Mouse (Mus musculus): ENCODE results near the gene Nup85. TPM values are rescaled to one million over a fixed set of nuclear protein-coding genes. Genes with fewer than 3 reads are reported as not detected.
"Not testable (repeated sequence)": the region's sequence is repeated elsewhere in the genome, so short reads cannot be mapped to it uniquely, and the experiment has no call there.

The Nup85 gene
- polyA plus RNA-seq (2015; fragmentation: Nextera tagmentation; extraction: Ambion mirVana) = 99.8 and 119 TPM in 2 replicates

DNA sequence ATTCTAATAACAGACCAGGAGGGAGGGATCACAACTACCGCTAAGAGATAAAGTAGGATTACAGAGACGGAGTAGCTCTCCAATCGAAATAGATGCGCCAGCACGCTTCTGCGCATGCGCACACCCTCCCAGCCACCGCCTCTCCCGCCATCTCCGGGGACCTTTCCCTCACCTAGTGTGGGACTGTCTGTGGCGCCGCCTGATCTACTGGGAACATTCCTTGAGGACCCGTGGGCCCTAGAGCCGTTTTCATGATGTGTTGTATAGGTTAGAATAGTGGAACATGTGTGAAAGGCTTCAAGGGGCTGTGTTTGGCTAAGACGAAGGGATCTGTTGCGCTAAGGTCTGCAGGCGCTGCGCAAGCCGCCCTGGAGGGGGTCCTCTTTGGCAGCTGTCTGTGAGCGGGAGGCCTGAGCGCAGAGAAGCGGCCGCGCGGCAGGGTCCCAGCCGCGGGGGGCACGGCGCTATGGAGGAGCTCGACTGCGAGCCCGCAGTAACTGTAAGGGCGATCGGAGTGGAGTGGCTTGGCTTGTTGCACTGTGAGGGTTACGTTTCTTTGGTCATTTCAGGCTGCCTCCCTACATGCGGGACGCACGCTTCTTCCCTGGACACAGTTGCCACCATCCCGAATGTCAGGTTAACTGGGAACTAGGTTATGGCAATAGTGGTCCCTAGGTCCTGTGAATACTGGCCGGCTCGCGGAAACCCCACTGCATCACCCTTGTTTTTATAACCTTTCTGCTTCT, at the start of gene Nup85:
Gene Nup85 (plus strand): TSS at position 371 of the 746 bp plus-strand sequence.
- H3K9ac ChIP-seq = peak within 1 kb of the TSS; percentile 81
- no peaks in the 10 kb centered on the region for H3K9me3 ChIP-seq
- peaks cover 31% of the 10 kb centered on the region for H3K36me3 ChIP-seq
- under 1% methylated on average over 42 of the region's 42 CpGs for WGBS
- no peaks in the 10 kb centered on the region for H3K27me3 ChIP-seq
- H3K4me2 ChIP-seq = peak within 1 kb of the TSS; percentile 95
- H3K27ac ChIP-seq (replicated peaks) = peak within 1 kb of the TSS; percentile 82
- peaks cover 15% of the 10 kb centered on the region for H3K4me1 ChIP-seq (replicated peaks)
- peak within 1 kb of the TSS; percentile 85 for H3K4me3 ChIP-seq
- ATAC-seq (ENCODE audit: low read depth) = peak; percentile 94

DNA sequence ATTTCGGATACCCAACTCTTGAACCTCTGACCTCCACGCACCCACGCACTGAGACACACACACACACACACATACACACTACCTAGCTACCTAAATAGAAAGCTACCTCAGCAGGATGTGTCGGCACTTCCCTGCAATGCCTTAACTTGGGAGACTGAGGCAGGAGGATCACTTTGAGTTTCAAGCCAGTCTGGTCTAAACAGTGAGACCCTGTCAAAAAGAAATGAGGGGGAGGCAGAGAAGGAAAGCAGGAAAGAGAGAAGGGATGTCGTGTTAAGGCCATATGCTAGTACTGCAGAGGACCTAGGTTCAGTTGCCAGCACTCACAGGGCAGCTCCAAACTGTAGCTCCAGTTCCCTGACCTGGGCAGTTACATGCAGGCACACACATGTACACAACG, 49.2 kb upstream of the Nup85 start:
- Histone ChIP-seq H3K4me1 (replicated peaks) (peaks cover 27% of the 10 kb centered on the region), H3K9me3 (no peaks in the 10 kb centered on the region), H3K9ac (no peak overlapping the region), H3K27me3 (no peaks in the 10 kb centered on the region), H3K4me3 (no peak overlapping the region), H3K4me2 (no peak overlapping the region), H3K36me3 (no peaks in the 10 kb centered on the region), H3K27ac (replicated peaks) (no peak overlapping the region)
- ATAC-seq (ENCODE audit: low read depth) = no peak
- 75% methylated on average over 6 of the region's 6 CpGs for WGBS

DNA sequence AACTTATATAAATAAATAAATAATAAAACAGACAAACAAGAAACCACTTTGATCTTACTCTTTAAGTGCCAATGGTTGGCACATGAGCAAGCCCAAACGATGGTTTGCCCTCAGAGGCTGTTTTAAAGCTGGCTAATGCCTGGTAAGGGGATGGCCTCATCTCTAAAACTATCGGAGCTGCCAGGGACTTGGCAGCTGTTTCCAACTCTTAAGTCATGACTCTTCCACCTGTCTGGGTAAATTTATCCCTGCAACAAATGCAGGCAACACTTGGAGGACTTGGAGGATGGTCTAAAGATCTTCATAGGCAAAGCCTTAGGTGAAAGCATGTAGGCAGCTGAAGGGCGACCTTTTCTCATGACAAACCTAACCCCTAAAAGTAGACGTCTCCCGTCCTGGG, 47.3 kb upstream of the Nup85 start:
- no peak for ATAC-seq (ENCODE audit: low read depth)
- H3K9me3 ChIP-seq = no peaks in the 10 kb centered on the region
- 88% methylated on average over 5 of the region's 5 CpGs for WGBS

DNA sequence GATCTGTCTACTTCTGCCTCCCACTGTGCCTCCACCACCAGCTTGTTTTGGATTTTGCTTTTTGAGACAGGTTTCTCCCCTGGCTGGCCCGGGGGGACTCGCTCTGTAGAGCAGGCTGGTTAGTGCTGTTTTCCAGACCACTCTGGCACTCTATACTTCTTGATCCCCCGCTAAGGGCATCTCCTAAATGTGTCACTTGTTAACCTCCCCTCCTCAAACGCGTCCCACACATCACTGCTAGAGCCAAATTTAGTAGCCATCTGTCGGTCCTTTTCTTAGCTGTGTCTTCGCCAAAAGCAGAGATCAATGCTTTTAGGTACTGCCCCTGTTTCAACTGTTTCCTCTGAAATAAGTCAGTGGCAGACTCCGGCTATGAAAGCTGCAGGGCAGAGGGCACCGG, 45.5 kb upstream of the Nup85 start:
- H3K36me3 ChIP-seq = peaks cover 16% of the 10 kb centered on the region
- no peak overlapping the region for H3K27ac ChIP-seq (replicated peaks)
- no peaks in the 10 kb centered on the region for H3K4me1 ChIP-seq (replicated peaks)
- no peaks in the 10 kb centered on the region for H3K9me3 ChIP-seq
- WGBS = 72% methylated on average over 9 of the region's 9 CpGs
- ATAC-seq (ENCODE audit: low read depth) = no peak
- no peak overlapping the region for H3K4me2 ChIP-seq
- no peak overlapping the region for H3K9ac ChIP-seq
- no peaks in the 10 kb centered on the region for H3K27me3 ChIP-seq
- H3K4me3 ChIP-seq = no peak overlapping the region

More for the DNA sequence above, 47.3 kb upstream of the Nup85 start:
- Histone ChIP-seq H3K9ac (no peak overlapping the region), H3K27me3 (no peaks in the 10 kb centered on the region), H3K4me2 (no peak overlapping the region), H3K36me3 (peaks cover 5% of the 10 kb centered on the region), H3K27ac (replicated peaks) (no peak overlapping the region), H3K4me3 (no peak overlapping the region), H3K4me1 (replicated peaks) (peaks cover 8% of the 10 kb centered on the region)

DNA sequence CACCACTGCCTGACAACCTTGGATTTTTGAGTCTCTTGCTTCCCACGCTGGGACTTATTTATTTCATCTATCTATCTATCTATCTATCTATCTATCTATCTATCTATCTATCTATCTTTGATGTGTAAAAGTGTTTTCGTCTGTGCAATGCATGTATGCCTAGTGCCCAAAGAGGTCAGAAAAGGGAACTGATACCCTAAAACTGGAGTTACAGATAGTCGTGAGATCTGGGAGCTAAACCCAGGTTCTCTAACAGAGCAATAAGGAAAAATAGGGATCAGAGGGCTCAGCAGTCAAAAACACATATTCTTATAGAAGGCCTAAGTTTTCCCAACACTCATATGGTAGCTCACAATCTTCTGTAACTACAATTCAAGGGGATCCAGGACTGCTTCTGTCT, 44.7 kb upstream of the Nup85 start:
- ATAC-seq (ENCODE audit: low read depth) = no peak
- WGBS = 91% methylated on average over 3 of the region's 3 CpGs
- peaks cover 24% of the 10 kb centered on the region for H3K36me3 ChIP-seq

DNA sequence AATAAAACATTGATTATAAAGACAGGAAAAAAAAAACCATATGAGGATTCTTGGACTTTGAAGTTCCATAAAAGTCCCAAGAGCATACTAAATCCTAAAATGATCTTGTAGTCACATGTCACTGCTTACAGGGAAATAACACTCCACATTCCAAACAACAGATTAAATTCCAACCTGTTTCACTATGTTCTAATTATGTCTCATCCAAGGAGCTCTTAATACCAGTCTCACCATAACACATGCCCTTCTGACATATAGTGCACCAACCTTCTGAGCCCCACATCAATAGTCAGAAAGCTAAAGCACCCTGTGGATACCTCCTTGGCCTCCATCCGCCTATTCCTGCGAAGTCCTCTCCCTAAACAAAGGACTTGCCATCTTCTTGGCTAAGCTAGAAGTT, 44.0 kb upstream of the Nup85 start:
- no peak overlapping the region for H3K27ac ChIP-seq (replicated peaks)
- no peaks in the 10 kb centered on the region for H3K27me3 ChIP-seq
- no peak overlapping the region for H3K9ac ChIP-seq
- no peaks in the 10 kb centered on the region for H3K9me3 ChIP-seq
- no peak for ATAC-seq (ENCODE audit: low read depth)
- H3K36me3 ChIP-seq = peaks cover 31% of the 10 kb centered on the region
- 77% methylated on average over 2 of the region's 2 CpGs for WGBS
- no peak overlapping the region for H3K4me3 ChIP-seq
- no peak overlapping the region for H3K4me2 ChIP-seq
- H3K4me1 ChIP-seq (replicated peaks) = no peaks in the 10 kb centered on the region

More for the DNA sequence above, 44.7 kb upstream of the Nup85 start:
- Histone ChIP-seq H3K4me1 (replicated peaks) (no peaks in the 10 kb centered on the region), H3K9ac (no peak overlapping the region), H3K4me2 (no peak overlapping the region), H3K27me3 (no peaks in the 10 kb centered on the region), H3K9me3 (no peaks in the 10 kb centered on the region), H3K4me3 (no peak overlapping the region), H3K27ac (replicated peaks) (no peak overlapping the region)

DNA sequence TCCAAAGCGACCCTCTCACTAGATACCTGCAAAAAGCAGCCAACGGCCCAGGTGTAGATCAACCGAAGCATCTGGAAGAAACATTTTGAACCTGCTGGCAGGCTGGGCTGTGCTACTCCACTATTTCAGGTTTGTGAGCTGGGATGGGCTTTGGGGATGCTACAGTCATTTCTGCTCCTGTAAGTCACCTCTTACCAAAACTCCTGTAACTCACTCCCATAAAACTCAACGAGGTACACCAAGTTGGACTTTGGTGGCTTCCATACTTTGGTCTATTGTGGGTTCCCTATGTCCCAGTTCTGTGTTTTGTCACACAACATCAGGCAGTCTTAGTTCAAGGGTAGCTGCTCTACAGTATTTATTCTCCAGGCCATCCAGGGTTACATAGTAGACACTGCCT, 43.2 kb upstream of the Nup85 start:
- Histone ChIP-seq H3K9me3 (no peaks in the 10 kb centered on the region), H3K4me2 (no peak overlapping the region), H3K27ac (replicated peaks) (no peak overlapping the region), H3K36me3 (peaks cover 39% of the 10 kb centered on the region), H3K9ac (no peak overlapping the region), H3K4me1 (replicated peaks) (no peaks in the 10 kb centered on the region), H3K4me3 (no peak overlapping the region), H3K27me3 (no peaks in the 10 kb centered on the region)
- 84% methylated on average over 4 of the region's 4 CpGs for WGBS
- ATAC-seq (ENCODE audit: low read depth) = no peak

DNA sequence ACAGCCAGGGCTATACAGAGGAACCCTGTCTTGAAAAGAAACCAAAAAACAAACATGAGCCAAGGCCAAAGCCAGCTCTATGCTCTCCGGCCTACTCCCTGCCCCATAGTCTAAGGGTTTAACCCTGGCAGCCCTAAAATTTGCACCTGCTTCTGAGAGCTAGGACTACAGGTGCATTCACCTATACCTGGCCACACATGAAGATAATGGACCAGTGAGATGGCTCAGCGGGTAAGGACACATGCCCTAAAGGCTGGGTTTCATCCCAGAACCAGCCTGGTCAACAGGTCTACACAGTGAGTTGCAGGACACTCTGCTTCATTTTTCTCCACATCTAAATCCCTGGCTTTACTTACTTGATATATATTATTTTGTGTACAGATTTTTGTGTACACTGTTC, 42.0 kb upstream of the Nup85 start:
- no peak overlapping the region for H3K4me3 ChIP-seq
- H3K9me3 ChIP-seq = no peaks in the 10 kb centered on the region
- ATAC-seq (ENCODE audit: low read depth) = no peak
- H3K4me2 ChIP-seq = no peak overlapping the region
- H3K27me3 ChIP-seq = no peaks in the 10 kb centered on the region
- no peak overlapping the region for H3K9ac ChIP-seq
- 92% methylated on average over 2 of the region's 2 CpGs for WGBS
- no peaks in the 10 kb centered on the region for H3K4me1 ChIP-seq (replicated peaks)
- peaks cover 51% of the 10 kb centered on the region for H3K36me3 ChIP-seq
- H3K27ac ChIP-seq (replicated peaks) = no peak overlapping the region

DNA sequence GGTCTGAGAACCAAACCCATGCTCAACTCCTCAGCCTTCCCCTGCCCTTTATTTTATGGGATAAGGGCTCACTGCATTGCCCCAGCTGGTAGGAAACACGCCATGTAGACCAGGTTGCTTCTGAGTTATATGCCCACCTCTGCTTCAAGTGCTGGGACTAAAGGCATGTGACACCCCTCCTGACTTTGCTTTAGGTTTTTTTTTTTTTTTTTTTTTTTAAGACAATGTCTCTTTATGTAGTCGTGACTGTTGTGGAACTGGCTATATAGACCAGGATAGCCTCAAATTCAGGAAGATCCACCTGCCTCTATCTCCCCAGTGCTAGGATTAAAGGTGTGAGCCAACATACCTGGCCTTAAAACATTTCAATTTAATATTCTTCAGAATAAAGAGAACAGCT, 41.5 kb upstream of the Nup85 start:
- Histone ChIP-seq H3K27me3 (no peaks in the 10 kb centered on the region), H3K4me3 (no peak overlapping the region), H3K9ac (no peak overlapping the region), H3K4me2 (no peak overlapping the region), H3K9me3 (no peaks in the 10 kb centered on the region), H3K36me3 (peaks cover 56% of the 10 kb centered on the region), H3K27ac (replicated peaks) (no peak overlapping the region), H3K4me1 (replicated peaks) (no peaks in the 10 kb centered on the region)
- 66% methylated on average over 2 of the region's 2 CpGs for WGBS
- no peak for ATAC-seq (ENCODE audit: low read depth)

DNA sequence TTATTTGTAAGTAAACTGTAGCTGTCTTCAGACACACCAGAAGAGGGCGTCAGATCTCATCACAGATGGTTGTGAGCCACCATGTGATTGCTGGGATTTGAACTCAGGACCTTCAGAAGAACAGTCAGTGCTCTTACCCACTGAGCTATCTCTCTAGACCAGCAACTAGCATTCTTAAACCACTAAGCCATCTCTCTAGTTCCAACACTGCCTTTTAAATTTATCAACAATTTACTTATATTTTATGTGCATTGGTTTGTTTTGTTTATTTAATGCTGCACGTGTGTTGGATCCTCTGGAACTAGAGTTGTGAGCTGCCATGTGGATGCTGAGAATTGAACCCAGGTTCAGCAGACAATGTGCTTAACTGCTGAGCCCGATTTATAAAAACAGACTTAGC, 37.8 kb upstream of the Nup85 start:
- not testable (repeated sequence) for H3K4me3 ChIP-seq; H3K9ac ChIP-seq; H3K4me1 ChIP-seq (replicated peaks); ATAC-seq (ENCODE audit: low read depth); H3K4me2 ChIP-seq; H3K27me3 ChIP-seq; H3K9me3 ChIP-seq; H3K27ac ChIP-seq (replicated peaks)
- H3K36me3 ChIP-seq = peaks cover 85% of the 10 kb centered on the region
- 88% methylated on average over 3 of the region's 3 CpGs for WGBS

DNA sequence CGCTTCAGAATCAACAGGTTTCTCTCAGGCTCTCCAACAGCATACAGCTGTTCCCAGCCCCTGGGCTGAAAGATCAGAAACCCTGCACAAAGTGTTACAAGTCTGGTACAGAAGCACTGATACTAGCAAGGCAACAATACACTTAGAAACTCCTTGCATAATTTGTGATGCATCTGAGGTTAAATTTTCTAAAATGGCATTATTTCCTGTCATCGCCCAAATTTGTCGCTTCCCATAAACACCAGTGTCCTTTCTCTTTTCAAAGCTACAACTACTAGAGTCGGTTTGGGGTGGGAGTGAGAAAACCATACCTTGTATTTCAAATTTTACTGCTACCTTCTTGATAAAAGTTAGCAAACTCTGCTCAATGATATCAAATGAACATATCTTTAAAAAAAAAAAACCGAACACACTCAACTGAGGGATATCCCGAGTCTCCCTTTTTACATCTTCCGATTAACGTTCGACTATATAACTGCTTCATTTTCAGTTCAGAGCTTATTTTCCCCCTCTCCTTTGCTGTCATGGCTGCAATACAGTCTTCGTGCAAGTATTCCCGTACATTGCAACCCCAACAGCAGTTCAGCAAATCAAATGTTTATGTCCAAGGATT, 29.4 kb upstream of the Nup85 start:
- no peak for ATAC-seq (ENCODE audit: low read depth)
- peak overlapping the region; percentile 91 for H3K4me3 ChIP-seq
- H3K27ac ChIP-seq (replicated peaks) = peak overlapping the region; percentile 99
- peaks cover 21% of the 10 kb centered on the region for H3K4me1 ChIP-seq (replicated peaks)
- no peaks in the 10 kb centered on the region for H3K27me3 ChIP-seq
- peak overlapping the region; percentile 94 for H3K9ac ChIP-seq
- H3K4me2 ChIP-seq = peak overlapping the region; percentile 73
- H3K9me3 ChIP-seq = no peaks in the 10 kb centered on the region
- WGBS = 9% methylated on average over 11 of the region's 11 CpGs
- peaks cover 39% of the 10 kb centered on the region for H3K36me3 ChIP-seq

DNA sequence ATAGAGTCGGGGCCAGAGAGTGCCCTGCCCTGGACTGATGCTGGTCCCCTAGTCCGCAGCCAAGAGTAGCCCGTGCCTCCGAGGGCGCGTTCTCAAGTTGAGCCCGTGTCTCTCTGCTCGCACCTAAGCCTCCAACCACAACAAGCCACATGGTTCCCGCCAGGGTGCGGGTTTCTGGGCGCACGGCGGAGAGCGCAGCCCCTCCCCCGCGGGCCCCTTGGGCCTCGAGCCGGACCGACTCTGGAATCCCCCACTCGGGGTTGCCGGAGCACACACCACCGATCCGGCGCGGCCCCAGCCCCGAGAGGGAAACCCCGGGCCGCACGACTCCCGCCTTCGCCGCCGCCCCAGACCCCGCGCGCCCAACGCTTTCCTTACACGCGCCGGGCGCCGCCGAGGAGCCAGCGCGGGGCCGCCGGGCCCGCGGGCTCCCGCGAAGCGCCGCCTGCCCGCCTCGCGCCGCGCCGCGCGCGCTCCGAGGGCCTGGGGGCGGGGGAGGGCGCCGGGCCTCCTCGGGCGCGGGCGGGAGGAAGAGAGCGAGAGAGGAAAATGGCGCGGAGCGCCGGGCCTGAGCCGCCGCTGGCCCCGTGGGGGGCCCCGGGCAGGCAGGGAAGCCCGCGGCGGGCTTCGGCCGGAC, 28.7 kb upstream of the Nup85 start:
- H3K36me3 ChIP-seq = peaks cover 33% of the 10 kb centered on the region
- H3K4me3 ChIP-seq = peak overlapping the region; percentile 91
- peak overlapping the region; percentile 94 for H3K9ac ChIP-seq
- peak; percentile 80 for ATAC-seq (ENCODE audit: low read depth)
- H3K4me1 ChIP-seq (replicated peaks) = peaks cover 21% of the 10 kb centered on the region
- H3K4me2 ChIP-seq = peak overlapping the region; percentile 73
- no peaks in the 10 kb centered on the region for H3K27me3 ChIP-seq
- peak overlapping the region; percentile 99 for H3K27ac ChIP-seq (replicated peaks)
- H3K9me3 ChIP-seq = no peaks in the 10 kb centered on the region
- under 1% methylated on average over 73 of the region's 84 CpGs for WGBS
